Mouse (Mus musculus): ENCODE measurements around the gene Cluap1.

GRCm38 (mm10) chr16:3859254-3859653, 49.3 kb upstream of the Cluap1 start:
- TF ChIP-seq CTCF (IDR thresholded peaks at IDR 0.05): no peak
- TF ChIP-seq EP300 (IDR thresholded peaks at IDR 0.05): no peak
